Mouse (Mus musculus): Measurements from ENCODE around the gene Hmox1. TPM values are rescaled to one million over a fixed set of nuclear protein-coding genes. Genes with fewer than 3 reads are reported as not detected.

The Hmox1 gene
- polyA plus RNA-seq, 2 experiments = 18.5 to 32.2 TPM

GRCm38 (mm10) chr8:75136256-75136655 lies 42.8 kb downstream of the Hmox1 start:
- Histone ChIP-seq H3K9me3 (ENCODE audit: control insufficient read depth, low read length) (no peaks in the 10 kb centered on the region), H3K36me3 (ENCODE audit: control insufficient read depth, insufficient read depth, low read length) (no peaks in the 10 kb centered on the region), H3K9ac (ENCODE audit: low read depth, low read length, severe bottlenecking) (no peak overlapping the region), H3K4me1 (ENCODE audit: control insufficient read depth, insufficient read depth, low read length) (no peaks in the 10 kb centered on the region), H3K27me3 (ENCODE audit: control insufficient read depth, insufficient read depth, low read length) (no peaks in the 10 kb centered on the region), H3K27ac (replicated peaks; ENCODE audit: low read depth, low read length) (no peak overlapping the region), H3K4me2 (replicated peaks; ENCODE audit: low read depth, low read length, severe bottlenecking) (no peak overlapping the region), H3K4me3 (replicated peaks; ENCODE audit: low read length) (no peak overlapping the region)
- DNase-seq (ENCODE audit: low spot score) (no peak), ATAC-seq (ENCODE audit: low FRiP score, low read depth) (no peak)
- TF ChIP-seq POLR2A (IDR thresholded peaks at IDR 0.05; ENCODE audit: borderline replicate concordance, extremely low read depth, insufficient read depth, insufficient read length) = no peak
- WGBS = 74% methylated on average over 2 of the region's 2 CpGs

DNA sequence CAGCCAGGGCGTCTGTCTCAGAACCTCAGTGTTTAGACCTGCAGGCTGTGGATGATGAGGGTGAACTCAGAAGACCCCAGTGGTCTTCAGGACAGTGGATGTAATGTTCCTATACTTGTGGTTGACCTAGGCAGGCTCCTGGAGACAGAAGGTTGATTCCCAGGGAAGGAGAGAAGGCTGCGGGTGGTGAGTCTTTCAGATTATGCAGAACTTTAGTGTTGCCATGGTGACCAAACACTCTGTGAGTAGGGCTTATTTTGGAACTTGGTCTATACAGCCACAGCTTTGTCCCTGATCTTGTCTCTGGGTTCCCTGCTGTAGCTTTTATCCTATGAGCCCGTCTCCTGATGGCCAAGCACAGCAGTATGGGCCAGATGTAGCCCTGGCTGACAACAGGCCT lies 44.1 kb downstream of the Hmox1 start:
- no peaks in the 10 kb centered on the region for H3K4me1 ChIP-seq (ENCODE audit: control insufficient read depth, insufficient read depth, low read length)
- no peak for TF ChIP-seq POLR2A (IDR thresholded peaks at IDR 0.05; ENCODE audit: borderline replicate concordance, extremely low read depth, insufficient read depth, insufficient read length)
- 84% methylated on average over 3 of the region's 3 CpGs for WGBS
- no peak overlapping the region for H3K9ac ChIP-seq (ENCODE audit: low read depth, low read length, severe bottlenecking)
- DNase-seq (ENCODE audit: low spot score) (no peak), ATAC-seq (ENCODE audit: low FRiP score, low read depth) (no peak)
- no peaks in the 10 kb centered on the region for H3K9me3 ChIP-seq (ENCODE audit: control insufficient read depth, low read length)
- no peaks in the 10 kb centered on the region for H3K36me3 ChIP-seq (ENCODE audit: control insufficient read depth, insufficient read depth, low read length)
- no peak overlapping the region for H3K27ac ChIP-seq (replicated peaks; ENCODE audit: low read depth, low read length)
- H3K4me2 ChIP-seq (replicated peaks; ENCODE audit: low read depth, low read length, severe bottlenecking) = no peak overlapping the region
- H3K4me3 ChIP-seq (replicated peaks; ENCODE audit: low read length) = no peak overlapping the region
- no peaks in the 10 kb centered on the region for H3K27me3 ChIP-seq (ENCODE audit: control insufficient read depth, insufficient read depth, low read length)

Other genes starting within 250 kb of the Hmox1 start
- gene Isx, start 220.4 kb upstream of the Hmox1 start, polyA plus RNA-seq (2012; rRNA removed) = 0.18 and 0.27 TPM in 2 replicates
- 0.14 TPM in 1 of 2 replicates, not detected in the other for gene Isx, start 220.4 kb upstream of the Hmox1 start, polyA plus RNA-seq (2014; fragmentation: Nextera tagmentation; extraction: Ambion mirVana)
- gene Hmgxb4, start 100.3 kb upstream of the Hmox1 start, polyA plus RNA-seq (2012; rRNA removed) = 63.6 and 66.8 TPM in 2 replicates
- 46.7 and 48.1 TPM in 2 replicates for gene Hmgxb4, start 100.3 kb upstream of the Hmox1 start, polyA plus RNA-seq (2014; fragmentation: Nextera tagmentation; extraction: Ambion mirVana)
- gene Tom1, start 59.9 kb upstream of the Hmox1 start, polyA plus RNA-seq (2012; rRNA removed) = 35.1 and 46.1 TPM in 2 replicates
- 35.7 and 37.4 TPM in 2 replicates for gene Tom1, start 59.9 kb upstream of the Hmox1 start, polyA plus RNA-seq (2014; fragmentation: Nextera tagmentation; extraction: Ambion mirVana)
- 157 and 159 TPM in 2 replicates for gene Mcm5, start 15.9 kb downstream of the Hmox1 start, polyA plus RNA-seq (2012; rRNA removed)
- gene Mcm5, start 15.9 kb downstream of the Hmox1 start, polyA plus RNA-seq (2014; fragmentation: Nextera tagmentation; extraction: Ambion mirVana) = 125 and 127 TPM in 2 replicates
- 0.29 and 0.40 TPM in 2 replicates for gene Rasd2, start 120.3 kb downstream of the Hmox1 start, polyA plus RNA-seq (2012; rRNA removed)
- gene Rasd2, start 120.3 kb downstream of the Hmox1 start, polyA plus RNA-seq (2014; fragmentation: Nextera tagmentation; extraction: Ambion mirVana) = 0.07 and 0.08 TPM in 2 replicates

All from limb, embryonic 14.5 days (tissue).